ENCODE assay signal across 8 mouse cellular contexts in genomic region chr7:73715928-73716749, GRCm38 (mm10). TPM values are rescaled to one million over a fixed set of nuclear protein-coding genes. Genes with fewer than 3 reads are reported as not detected.
DNase-seq lines count a peak whose midpoint lies in the region; ATAC-seq and TF ChIP-seq lines count a peak whose summit lies in the region.
"Had no signal": no experiment of that assay in that cellular context is flagged by ENCODE, and none has a peak within 500 bp of the region (broad histone marks: within the 10 kb centered on the region; RNA-seq: fewer than 3 reads in every experiment).

No protein-coding gene starts in this region.

- WGBS in intestine, embryonic 15.5 days = 51% methylated on average over 15 of the region's 15 CpGs
- WGBS in midbrain, embryonic 10.5 days = 63% methylated on average over 15 of the region's 15 CpGs
- 51% methylated on average over 15 of the region's 15 CpGs for WGBS in stomach, postnatal 0 days

- H3K36me3 ChIP-seq in intestine, embryonic 15.5 days = no peaks in the 10 kb centered on the region
- H3K36me3 ChIP-seq in midbrain, embryonic 10.5 days = no peaks in the 10 kb centered on the region
- H3K36me3 ChIP-seq in stomach, postnatal 0 days (ENCODE audit: control insufficient read depth, insufficient read depth, low read length) = no peaks in the 10 kb centered on the region
- H3K36me3 ChIP-seq: liver, embryonic 13.5 days had no signal

- H3K4me1 ChIP-seq in intestine, embryonic 15.5 days (replicated peaks) = 0 out of 2 replicates have a peak, but pooled peaks cover 2% of the 10 kb centered on the region
- H3K4me1 ChIP-seq in midbrain, embryonic 10.5 days = peaks cover 15% of the 10 kb centered on the region
- no peaks in the 10 kb centered on the region for H3K4me1 ChIP-seq in stomach, postnatal 0 days (replicated peaks; ENCODE audit: control insufficient read depth, insufficient read depth)
- H3K4me1 ChIP-seq: liver, embryonic 13.5 days had no signal

- no peak overlapping the region for H3K9ac ChIP-seq in intestine, embryonic 15.5 days
- no peak overlapping the region for H3K9ac ChIP-seq in stomach, postnatal 0 days (ENCODE audit: low read length)
- H3K9ac ChIP-seq: liver, embryonic 13.5 days had no signal

- H3K4me2 ChIP-seq in intestine, embryonic 15.5 days (replicated peaks) = no peak overlapping the region; the same call in 1 of the 2 replicates
- H3K4me2 ChIP-seq in stomach, postnatal 0 days (replicated peaks; ENCODE audit: low read depth) = no peak overlapping the region
- H3K4me2 ChIP-seq: liver, embryonic 13.5 days had no signal

- no peak for TF ChIP-seq EP300 in stomach, postnatal 0 days (optimal IDR thresholded peaks at IDR 0.05)

- peak overlapping the region; percentile 17; the same call in 1 of the 2 replicates for H3K4me3 ChIP-seq in gastrocnemius, adult 2 months
- no peak overlapping the region for H3K4me3 ChIP-seq in intestine, embryonic 15.5 days (replicated peaks)
- no peak overlapping the region for H3K4me3 ChIP-seq in midbrain, embryonic 10.5 days
- H3K4me3 ChIP-seq in stomach, postnatal 0 days (ENCODE audit: low read depth, low read length) = no peak overlapping the region
- H3K4me3 ChIP-seq: liver, embryonic 13.5 days had no signal

- peak; percentile 22; the same call in 1 of the 2 replicates for TF ChIP-seq CTCF in gastrocnemius, adult 2 months (IDR thresholded peaks at IDR 0.05)
- no peak for TF ChIP-seq CTCF in stomach, postnatal 0 days (IDR thresholded peaks at IDR 0.05; ENCODE audit: low read depth)

- intact Hi-C loops in gastrocnemius, adult 2 months (cut with DNase I) = no loop called here

- peak; percentile 64 for ATAC-seq in intestine, embryonic 15.5 days
- ATAC-seq in stomach, postnatal 0 days (ENCODE audit: low FRiP score, low TSS enrichment) = peak; percentile 42; the same call in 1 of the 2 replicates
- no peak for ATAC-seq in inflammation-experienced regulatory T-cells, adult 6 months

- H3K9me3 ChIP-seq in intestine, embryonic 15.5 days = no peaks in the 10 kb centered on the region
- H3K9me3 ChIP-seq in midbrain, embryonic 10.5 days (replicated peaks) = no peaks in the 10 kb centered on the region
- no peaks in the 10 kb centered on the region for H3K9me3 ChIP-seq in stomach, postnatal 0 days (ENCODE audit: control insufficient read depth, low read length)
- H3K9me3 ChIP-seq: liver, embryonic 13.5 days had no signal

- DNase-seq in cerebellum, adult 11 months = peak; percentile 12
- DNase-seq in cerebellum, postnatal 14 days = peak; percentile 67 to 69
- DNase-seq in gastrocnemius, adult 2 months = peak; percentile 75
- peak; percentile 49 for DNase-seq in midbrain, embryonic 10.5 days (ENCODE audit: low spot score)
- DNase-seq in stomach, postnatal 0 days (ENCODE audit: low spot score) = no peak
- DNase-seq: liver, embryonic 13.5 days had no signal

- no peaks in the 10 kb centered on the region for H3K27me3 ChIP-seq in intestine, embryonic 15.5 days (replicated peaks)
- H3K27me3 ChIP-seq in midbrain, embryonic 10.5 days (ENCODE audit: low read depth, poor library complexity, severe bottlenecking) = no peaks in the 10 kb centered on the region
- H3K27me3 ChIP-seq in stomach, postnatal 0 days (ENCODE audit: control insufficient read depth, insufficient read depth, low read length) = no peaks in the 10 kb centered on the region
- H3K27me3 ChIP-seq: liver, embryonic 13.5 days had no signal

- no peak overlapping the region for H3K27ac ChIP-seq in gastrocnemius, adult 2 months
- H3K27ac ChIP-seq in intestine, embryonic 15.5 days = peak overlapping the region; percentile 28; the same call in 1 of the 2 replicates
- peak overlapping the region; percentile 23 for H3K27ac ChIP-seq in midbrain, embryonic 10.5 days (replicated peaks)
- H3K27ac ChIP-seq in stomach, postnatal 0 days (replicated peaks) = no peak overlapping the region
- H3K27ac ChIP-seq: liver, embryonic 13.5 days had no signal

RNA-seq across cellular contexts. Expression of gene Fam174b, which starts 24.0 kb away (rescaled TPM):
- 1 to 10 TPM; 1.2 to 2.8 TPM for total RNA-seq in gastrocnemius, adult 2 months (2021)
- polyA plus RNA-seq in intestine, embryonic 15.5 days (2015; fragmentation: Nextera tagmentation; extraction: Ambion mirVana) = 30.4 and 37.8 TPM in 2 replicates
- 21.6 and 25.7 TPM in 2 replicates for polyA plus RNA-seq in midbrain, embryonic 10.5 days (2016; fragmentation: Nextera tagmentation; extraction: Ambion mirVana)
- 48.6 and 49.2 TPM in 2 replicates for polyA plus RNA-seq in stomach, postnatal 0 days (2015; fragmentation: Nextera tagmentation; extraction: Ambion mirVana)
- 1 to 10 TPM in 2 of 3 experiments, under 1 TPM in 1; 0.74 to 2.1 (median 1.7) TPM for polyA plus RNA-seq in inflammation-experienced regulatory T-cells, adult 6 months (2017; shearing (Covaris generic))

Comparison
In these comparisons a context has a peak if more than half of its experiments do, and no peak if none do; other contexts are left out.
1. H3K27ac ChIP-seq: peak in intestine, embryonic 15.5 days (single experiment) and midbrain, embryonic 10.5 days (single experiment); none in gastrocnemius, adult 2 months (single experiment) and stomach, postnatal 0 days (single experiment).